Mouse (Mus musculus) cerebellum, adult 2 months (tissue): Measurements from ENCODE around the gene Mcemp1. TPM values are rescaled to one million over a fixed set of nuclear protein-coding genes. Genes with fewer than 3 reads are reported as not detected.

ENCODE experiments used
- DNase-seq, 2 experiments: peaks; one replicate each; pipeline ENCODE4 v3.0.0; 2021
- H3K27ac ChIP-seq: fragments of 200-500 bp; 2 replicates; pipeline ENCODE4 v1.5.1; 2012; ENCODE audit warnings: low read length, control low read depth, inconsistent platforms; ENCODE audit not compliant: insufficient read depth
- H3K27me3 ChIP-seq: fragments of 200-500 bp; 2 replicates; pipeline ENCODE4 v1.6.1; 2012; ENCODE audit warnings: inconsistent platforms, mild to moderate bottlenecking, low read length, moderate library complexity; ENCODE audit not compliant: control insufficient read depth, insufficient read depth
- H3K4me1 ChIP-seq: fragments of 200-500 bp; 2 replicates; pipeline ENCODE4 v1.6.1; 2011; ENCODE audit warnings: low read length; ENCODE audit not compliant: control insufficient read depth, insufficient read depth
- H3K4me3 ChIP-seq: fragments of 200-500 bp; replicated peaks from 2 replicates; pipeline ENCODE3; 2011; ENCODE audit warnings: mild to moderate bottlenecking, low read depth, low read length, control low read depth; ENCODE audit not compliant: insufficient read depth
- CTCF ChIP-seq: fragments of 200-500 bp; IDR thresholded peaks from 2 replicates; pipeline ENCODE4 v1.5.1; 2011; ENCODE audit warnings: low read depth, mild to moderate bottlenecking, control low read depth, low read length, moderate library complexity, borderline replicate concordance; ENCODE audit not compliant: insufficient read depth
- POLR2A ChIP-seq: fragments of 200-500 bp; IDR thresholded peaks from 2 replicates; pipeline ENCODE4 v1.6.1; 2011; ENCODE audit warnings: low read length, control low read depth, borderline replicate concordance; ENCODE audit not compliant: insufficient read depth
- WGBS: fragments of 180-500 bp; shearing (Covaris S2); methylation state at CpG from one replicate; pipeline ENCODE4 v1.1.7; 2018; 5-methylcytosine and 5-hydroxymethylcytosine counted together
- polyA plus RNA-seq: library from polyadenylated mRNA; depleted of rRNA; stranded (reverse); fragments of >200 nt; gene quantifications from 2 replicates; pipeline ENCODE4 v1.2.3, GENCODE M21; 2012; rRNA removed

The Mcemp1 gene
- polyA plus RNA-seq, 1 experiment = 0.61 TPM

DNA sequence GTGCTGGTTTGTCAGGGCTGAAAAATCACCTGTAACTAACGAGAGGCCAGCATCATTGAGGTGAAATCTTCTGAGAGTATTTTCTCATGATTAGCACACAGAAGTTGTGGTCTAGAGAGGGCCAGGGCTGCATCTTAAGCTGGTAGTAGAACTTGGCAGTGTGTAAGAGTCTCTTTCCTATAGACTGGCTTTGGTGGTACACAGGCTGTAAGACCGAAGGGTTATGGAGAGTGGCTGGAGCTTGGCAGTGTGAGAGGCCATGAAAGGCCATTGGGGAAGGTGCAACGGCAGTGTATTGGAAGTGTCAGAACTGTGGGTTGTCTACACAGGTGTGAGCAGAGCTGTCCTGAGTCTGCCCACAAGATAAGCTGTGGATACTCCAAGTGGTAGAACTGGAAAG is 44.8 kb downstream of the Mcemp1 start:
- H3K4me3 ChIP-seq = no peak overlapping the region
- H3K4me1 ChIP-seq = no peaks in the 10 kb centered on the region
- H3K27ac ChIP-seq = no peak overlapping the region
- 79% methylated on average over 3 of the region's 3 CpGs for WGBS
- TF ChIP-seq POLR2A (no peak), CTCF (no peak)
- no peaks in the 10 kb centered on the region for H3K27me3 ChIP-seq
- no peak for DNase-seq

DNA sequence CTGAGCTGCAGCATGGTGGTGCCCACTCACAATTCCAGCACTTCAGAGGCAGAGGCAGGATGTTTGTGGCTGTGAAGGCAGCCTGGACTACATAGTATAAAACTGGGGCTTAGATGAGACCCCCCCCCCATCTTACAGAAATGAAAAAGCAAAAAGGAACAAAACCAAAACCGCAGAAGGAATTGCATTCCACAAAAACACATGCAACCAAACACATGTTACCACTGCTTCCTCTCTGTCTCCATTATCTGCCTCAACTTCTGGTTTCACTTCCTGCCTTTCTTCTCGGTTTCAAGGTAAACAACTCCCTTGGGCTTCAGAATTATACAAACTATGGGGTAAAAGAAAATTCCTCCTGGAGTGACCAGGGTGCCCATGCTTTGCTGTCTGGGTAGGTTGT is 46.1 kb downstream of the Mcemp1 start:
- 68% methylated on average over 2 of the region's 2 CpGs for WGBS
- no peaks in the 10 kb centered on the region for H3K4me1 ChIP-seq
- TF ChIP-seq CTCF (no peak), POLR2A (no peak)

DNA sequence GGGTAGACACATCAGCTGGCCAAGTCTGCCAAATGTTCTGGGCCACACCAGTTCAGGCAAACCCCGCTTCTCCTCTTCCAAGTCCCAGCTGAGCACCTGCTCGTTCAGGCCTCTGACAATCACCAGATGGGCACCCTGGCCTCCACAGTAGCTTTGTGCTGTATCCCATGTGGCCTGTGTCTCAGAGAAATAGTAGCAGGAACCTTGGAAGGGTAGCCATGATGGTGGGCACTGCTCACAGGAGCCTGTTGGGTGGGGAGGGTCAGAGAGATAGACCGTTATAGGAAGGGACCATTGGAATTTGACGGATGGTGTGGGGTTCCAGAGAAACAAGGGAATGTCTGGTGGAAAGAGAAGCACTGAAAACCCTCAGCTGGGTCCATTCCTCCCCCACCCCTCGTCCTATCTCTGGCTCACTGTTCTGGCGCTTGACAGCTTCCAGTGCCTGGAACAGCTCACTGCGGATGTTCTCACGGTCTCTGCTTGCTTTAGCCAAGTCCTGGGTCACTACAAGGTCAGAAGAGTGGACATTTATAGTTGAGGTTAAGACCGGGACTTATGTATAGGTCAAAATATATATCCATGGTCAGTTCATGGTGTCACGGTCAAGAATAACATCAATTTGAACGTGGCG is 51.9 kb downstream of the Mcemp1 start:
- Histone ChIP-seq H3K4me3 (no peak overlapping the region), H3K27me3 (no peaks in the 10 kb centered on the region), H3K4me1 (no peaks in the 10 kb centered on the region), H3K27ac (no peak overlapping the region)
- no peak for DNase-seq
- WGBS = 71% methylated on average over 12 of the region's 12 CpGs
- TF ChIP-seq CTCF (no peak), POLR2A (no peak)

More for the DNA sequence above, 46.1 kb downstream of the Mcemp1 start:
- H3K4me3 ChIP-seq = no peak overlapping the region
- H3K27ac ChIP-seq = no peak overlapping the region
- no peaks in the 10 kb centered on the region for H3K27me3 ChIP-seq
- DNase-seq = no peak

DNA sequence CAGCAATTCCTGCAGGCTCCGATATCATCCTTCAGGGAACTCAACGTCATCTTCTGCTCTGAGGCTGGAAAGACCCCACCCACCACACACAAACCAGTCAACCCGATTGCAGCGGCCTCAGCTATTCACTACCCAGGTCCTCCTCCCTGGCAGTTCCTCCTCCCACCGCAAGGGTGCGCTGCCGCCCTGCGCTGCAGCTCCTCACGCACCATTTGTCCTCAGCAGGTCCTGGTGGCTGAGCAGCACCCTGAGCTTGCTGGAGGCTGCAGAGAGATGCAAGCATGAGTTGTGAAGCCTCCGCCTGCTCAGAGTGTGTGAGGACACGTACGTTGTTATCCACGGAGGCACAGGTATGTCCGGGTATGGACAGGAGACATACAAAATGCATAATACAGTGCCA is 53.0 kb downstream of the Mcemp1 start:
- H3K27ac ChIP-seq = no peak overlapping the region
- TF ChIP-seq CTCF = peak; percentile 82
- no peak for TF ChIP-seq POLR2A
- 18% methylated on average over 14 of the region's 14 CpGs for WGBS
- peak; percentile 56 to 64 for DNase-seq
- no peaks in the 10 kb centered on the region for H3K27me3 ChIP-seq
- H3K4me1 ChIP-seq = no peaks in the 10 kb centered on the region
- no peak overlapping the region for H3K4me3 ChIP-seq

Other genes starting within 250 kb of the Mcemp1 start
- 1.2 and 1.5 TPM in 2 replicates for gene Pex11g, start 198.1 kb upstream of the Mcemp1 start, polyA plus RNA-seq
- 0.08 and 0.26 TPM in 2 replicates for gene Tex45, start 194.9 kb upstream of the Mcemp1 start, polyA plus RNA-seq
- 47.2 and 49.6 TPM in 2 replicates for gene Zfp358, start 172.6 kb upstream of the Mcemp1 start, polyA plus RNA-seq
- gene Mcoln1, start 165.3 kb upstream of the Mcemp1 start, polyA plus RNA-seq = 295 and 322 TPM in 2 replicates
- gene Pnpla6, start 150.4 kb upstream of the Mcemp1 start, polyA plus RNA-seq = 80.0 and 83.9 TPM in 2 replicates
- 0.28 and 0.30 TPM in 2 replicates for gene C330021F23Rik, start 97.8 kb upstream of the Mcemp1 start, polyA plus RNA-seq
- 31.4 and 32.1 TPM in 2 replicates for gene Camsap3, start 78.5 kb upstream of the Mcemp1 start, polyA plus RNA-seq
- gene Xab2, start 44.4 kb upstream of the Mcemp1 start, polyA plus RNA-seq = 63.5 and 71.7 TPM in 2 replicates
- gene Pet100, start 44.2 kb upstream of the Mcemp1 start, polyA plus RNA-seq = 65.3 and 65.4 TPM in 2 replicates
- gene Pcp2, start 40.2 kb upstream of the Mcemp1 start, polyA plus RNA-seq = 2,128 and 2,417 TPM in 2 replicates
- 204 and 217 TPM in 2 replicates for gene Stxbp2, start 34.8 kb upstream of the Mcemp1 start, polyA plus RNA-seq
- 0.32 and 0.46 TPM in 2 replicates for gene Retn, start 10.0 kb upstream of the Mcemp1 start, polyA plus RNA-seq
- gene Fcor, start 6.6 kb downstream of the Mcemp1 start, polyA plus RNA-seq = 40.0 and 46.6 TPM in 2 replicates
- gene Trappc5, start 10.5 kb downstream of the Mcemp1 start, polyA plus RNA-seq = 50.2 and 56.0 TPM in 2 replicates
- 0.47 and 0.82 TPM in 2 replicates for gene Fcer2a, start 28.4 kb downstream of the Mcemp1 start, polyA plus RNA-seq
- gene Clec4g, start 54.9 kb downstream of the Mcemp1 start, polyA plus RNA-seq = not detected in 2 replicates
- gene Cd209a, start 83.2 kb downstream of the Mcemp1 start, polyA plus RNA-seq = 0.18 TPM in 1 of 2 replicates, not detected in the other
- not detected in 2 replicates for gene Cd209e, start 188.6 kb downstream of the Mcemp1 start, polyA plus RNA-seq
- not detected in 2 replicates for gene Cd209d, start 212.8 kb downstream of the Mcemp1 start, polyA plus RNA-seq